In the genomic region with DNA sequence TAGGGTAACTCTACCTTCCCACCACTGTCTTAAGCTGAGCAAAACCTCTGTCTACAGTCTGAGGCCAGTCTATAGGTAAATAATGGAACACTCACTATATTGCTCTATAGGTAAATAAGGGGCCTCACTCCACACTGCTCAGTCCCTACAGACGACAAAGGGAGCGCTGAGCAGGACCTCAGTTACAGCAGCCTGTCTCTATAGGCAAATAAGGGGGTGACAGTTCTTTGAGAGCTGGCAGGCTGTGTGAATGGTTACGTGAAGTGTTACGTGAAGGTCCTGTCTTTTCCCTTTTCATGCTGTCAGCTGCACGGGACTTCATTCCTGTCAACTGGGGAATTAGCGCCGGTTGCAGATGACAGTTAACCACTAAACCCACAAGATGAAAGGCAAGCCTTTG, we compare ENCODE assay signal across 21 mouse cellular contexts.
"Had no signal": no experiment of that assay in that cellular context is flagged by ENCODE, and none has a peak within 500 bp of the region (broad histone marks: within the 10 kb centered on the region; RNA-seq: fewer than 3 reads in every experiment).

No protein-coding gene starts in this region.

- ATAC-seq: inflammation-experienced regulatory T-cells, adult 6 months; intestine, embryonic 16.5 days; liver, embryonic 12.5 days had no signal

- H3K27ac ChIP-seq: limb, embryonic 10.5 days; limb, embryonic 13.5 days; liver, embryonic 12.5 days; liver, embryonic 15.5 days; lung, embryonic 15.5 days; neural tube, embryonic 12.5 days; neural tube, embryonic 15.5 days; stomach, postnatal 0 days had no signal

- H3K9ac ChIP-seq: limb, embryonic 13.5 days; liver, embryonic 12.5 days; liver, embryonic 15.5 days; lung, embryonic 15.5 days; neural tube, embryonic 12.5 days; neural tube, embryonic 15.5 days had no signal

- H3K36me3 ChIP-seq: liver, embryonic 12.5 days; liver, embryonic 15.5 days had no signal

- H3K4me1 ChIP-seq: limb, embryonic 10.5 days; liver, embryonic 12.5 days; liver, embryonic 15.5 days; lung, embryonic 15.5 days; megakaryocyte, embryonic 14.5 days had no signal

- H3K27me3 ChIP-seq: liver, embryonic 12.5 days; liver, embryonic 15.5 days; lung, embryonic 15.5 days; megakaryocyte, embryonic 14.5 days; neural tube, embryonic 12.5 days; neural tube, embryonic 15.5 days had no signal

- H3K4me3 ChIP-seq: limb, embryonic 10.5 days; limb, embryonic 13.5 days; liver, embryonic 12.5 days; liver, embryonic 15.5 days; lung, embryonic 15.5 days; megakaryocyte, embryonic 14.5 days; neural tube, embryonic 12.5 days; neural tube, embryonic 15.5 days had no signal

- DNase-seq: kidney, adult 18-20 months; kidney, postnatal 10 days; kidney, postnatal 36 days; liver; lung, postnatal 10 days; right cerebral cortex, adult 18-20 months; right cerebral cortex, postnatal 14 days; right cerebral cortex, postnatal 4 days; thymus, adult 2 months; thymus, postnatal 14 days had no signal

- H3K9me3 ChIP-seq: limb, embryonic 10.5 days; limb, embryonic 13.5 days; liver, embryonic 12.5 days; liver, embryonic 15.5 days; lung, embryonic 15.5 days; neural tube, embryonic 12.5 days; neural tube, embryonic 15.5 days had no signal

- H3K4me2 ChIP-seq: limb, embryonic 13.5 days; liver, embryonic 12.5 days; liver, embryonic 15.5 days; lung, embryonic 15.5 days; neural tube, embryonic 12.5 days; neural tube, embryonic 15.5 days had no signal
